Mouse (Mus musculus) stomach, embryonic 14.5 days (tissue): ENCODE data around the gene Cnnm3. TPM values are rescaled to one million over a fixed set of nuclear protein-coding genes. Genes with fewer than 3 reads are reported as not detected.
A peak's percentile ranks its signal among the peaks of the same experiment; 100 is the strongest.

Experiments
- ATAC-seq: fragments of 200-750 bp; cut with Nextera tagmentation; 2 replicates; pipeline ENCODE4 v1.8.0; 2017; ENCODE audit warnings: low read depth, moderate TSS enrichment; ENCODE audit not compliant: insufficient number of reproducible peaks, insufficient read depth, low FRiP score
- H3K27ac ChIP-seq: fragments of 300-500 bp; sonication (generic); 2 replicates; pipeline ENCODE4 v1.5.1; 2014; ENCODE audit warnings: mild to moderate bottlenecking, low read length, moderate library complexity, mixed read lengths
- H3K27me3 ChIP-seq: fragments of 300-500 bp; sonication (generic); 2 replicates; pipeline ENCODE4 v1.6.1; 2014; ENCODE audit warnings: low read length, control low read depth, mixed read lengths; ENCODE audit not compliant: control insufficient read depth, insufficient read depth
- H3K36me3 ChIP-seq: fragments of 300-500 bp; sonication (generic); 2 replicates; pipeline ENCODE4 v1.6.1; 2014; ENCODE audit warnings: mild to moderate bottlenecking, control low read depth, low read length, moderate library complexity, mixed read lengths; ENCODE audit not compliant: control insufficient read depth, insufficient read depth
- H3K4me1 ChIP-seq: fragments of 300-500 bp; sonication (generic); 2 replicates; pipeline ENCODE4 v1.6.1; 2014; ENCODE audit warnings: low read length, control low read depth, mixed read lengths; ENCODE audit not compliant: control insufficient read depth, insufficient read depth
- H3K4me2 ChIP-seq: fragments of 300-500 bp; sonication (generic); replicated peaks from 2 replicates; pipeline ENCODE4 v1.6.1; 2014; ENCODE audit warnings: low read depth, low read length, control low read depth
- H3K4me3 ChIP-seq: fragments of 300-500 bp; sonication (generic); 2 replicates; pipeline ENCODE4 v1.5.1; 2014; ENCODE audit warnings: low read depth, low read length, control low read depth
- H3K9ac ChIP-seq: fragments of 300-500 bp; sonication (generic); replicated peaks from 2 replicates; pipeline ENCODE4 v1.6.1; 2014; ENCODE audit warnings: low read depth, mild to moderate bottlenecking, control low read depth, low read length, moderate library complexity, mixed read lengths
- H3K9me3 ChIP-seq: fragments of 300-500 bp; sonication (generic); 2 replicates; pipeline ENCODE4 v1.6.1; 2016; ENCODE audit warnings: low read depth, low read length, control low read depth; ENCODE audit not compliant: control insufficient read depth
- WGBS: fragments of 180-500 bp; shearing (Covaris S2); extraction: QIAGEN DNeasy Blood & Tissue Kit; methylation state at CpG from one replicate; pipeline ENCODE4 v1.1.7; 2014; 5-methylcytosine and 5-hydroxymethylcytosine counted together
- polyA plus RNA-seq: library from polyadenylated mRNA; unstranded; fragments of >200 nt; fragmentation: Nextera tagmentation; extraction: Ambion mirVana; gene quantifications from 2 replicates; pipeline ENCODE4 v1.2.1, GENCODE M21; 2014

Gene Cnnm3
- polyA plus RNA-seq, 1 experiment from 2014 or later: 8.4 TPM

DNA sequence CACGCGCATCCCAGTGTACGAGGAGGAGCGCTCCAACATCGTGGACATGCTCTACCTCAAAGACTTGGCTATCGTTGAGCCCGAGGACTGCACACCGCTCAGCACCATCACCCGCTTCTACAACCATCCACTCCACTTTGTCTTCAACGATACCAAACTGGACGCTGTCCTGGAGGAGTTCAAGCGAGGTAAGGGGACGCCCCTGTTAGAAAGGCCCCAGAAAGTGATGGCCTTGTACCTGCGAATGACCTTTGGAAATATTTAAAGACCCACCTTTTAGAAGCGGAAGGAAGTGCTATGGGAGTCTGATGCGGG lies 1.3 kb downstream of the Cnnm3 start:
- Histone ChIP-seq H3K27ac (peak overlapping the region; percentile 67; the same call in 1 of the 2 replicates), H3K4me3 (peak overlapping the region; percentile 82), H3K27me3 (no peaks in the 10 kb centered on the region), H3K9ac (peak overlapping the region; percentile 81), H3K4me1 (peaks cover 19% of the 10 kb centered on the region), H3K36me3 (peaks cover 4% of the 10 kb centered on the region; the same call in 1 of the 2 replicates), H3K9me3 (no peaks in the 10 kb centered on the region), H3K4me2 (peak overlapping the region; percentile 96)
- 1% methylated on average over 16 of the region's 16 CpGs for WGBS
- ATAC-seq: no peak

DNA sequence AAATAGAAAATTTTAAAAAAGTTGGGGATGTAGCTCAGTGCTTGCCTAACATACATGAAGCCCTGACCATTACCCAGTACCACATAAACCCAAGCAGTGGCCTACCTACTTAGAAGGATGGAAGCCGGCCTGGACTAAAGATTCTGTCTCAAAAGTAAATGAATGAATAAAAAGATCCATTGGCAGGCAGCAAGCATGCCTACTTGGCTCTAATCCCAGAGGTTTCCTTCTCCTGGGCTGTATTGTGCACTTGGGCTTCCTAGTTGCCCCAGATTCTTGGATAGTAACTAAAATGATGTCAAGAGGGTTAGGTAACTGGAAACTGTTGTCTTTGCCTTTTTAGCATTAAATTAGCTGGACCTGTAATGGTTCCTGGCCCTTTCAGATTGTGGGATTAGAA lies 1.6 kb downstream of the Cnnm3 start:
- Histone ChIP-seq H3K36me3 (peaks cover 7% of the 10 kb centered on the region), H3K9ac (0 out of 2 replicates have a peak overlapping the region, but pooled peaks have one; percentile 81), H3K9me3 (no peaks in the 10 kb centered on the region), H3K4me2 (peak overlapping the region; percentile 96), H3K4me3 (peak overlapping the region; percentile 82), H3K27me3 (no peaks in the 10 kb centered on the region), H3K4me1 (peaks cover 19% of the 10 kb centered on the region), H3K27ac (no peak overlapping the region)
- no peak for ATAC-seq
- WGBS: 3% methylated on average over 1 of the region's 1 CpGs

DNA sequence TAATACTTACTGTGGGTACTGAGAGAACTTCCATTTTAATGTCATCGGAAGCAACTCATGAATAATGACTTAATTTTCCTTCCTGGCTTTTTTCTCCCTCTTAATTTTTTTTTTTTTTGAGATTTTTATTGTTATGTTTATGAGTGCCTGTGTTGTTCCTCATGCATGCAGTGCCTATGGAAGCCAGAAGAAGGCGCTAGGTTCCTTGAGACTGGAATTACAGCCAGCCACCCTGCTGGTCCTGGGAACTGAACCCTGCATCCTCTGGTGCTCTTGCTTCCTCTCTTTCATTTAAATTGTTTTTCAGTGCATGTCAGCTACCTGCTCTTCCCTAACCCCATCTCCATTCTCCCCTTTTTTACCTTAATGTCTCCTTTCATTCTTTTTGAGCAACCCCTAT lies 2.1 kb downstream of the Cnnm3 start:
- peak overlapping the region; percentile 96 for H3K4me2 ChIP-seq
- H3K9ac ChIP-seq: no peak overlapping the region
- ATAC-seq: no peak
- no peaks in the 10 kb centered on the region for H3K9me3 ChIP-seq
- peak overlapping the region; percentile 82; the same call in 1 of the 2 replicates for H3K4me3 ChIP-seq
- no peaks in the 10 kb centered on the region for H3K27me3 ChIP-seq
- H3K4me1 ChIP-seq: peaks cover 19% of the 10 kb centered on the region
- H3K27ac ChIP-seq: no peak overlapping the region
- H3K36me3 ChIP-seq: peaks cover 11% of the 10 kb centered on the region
- 50% methylated on average over 2 of the region's 2 CpGs for WGBS

DNA sequence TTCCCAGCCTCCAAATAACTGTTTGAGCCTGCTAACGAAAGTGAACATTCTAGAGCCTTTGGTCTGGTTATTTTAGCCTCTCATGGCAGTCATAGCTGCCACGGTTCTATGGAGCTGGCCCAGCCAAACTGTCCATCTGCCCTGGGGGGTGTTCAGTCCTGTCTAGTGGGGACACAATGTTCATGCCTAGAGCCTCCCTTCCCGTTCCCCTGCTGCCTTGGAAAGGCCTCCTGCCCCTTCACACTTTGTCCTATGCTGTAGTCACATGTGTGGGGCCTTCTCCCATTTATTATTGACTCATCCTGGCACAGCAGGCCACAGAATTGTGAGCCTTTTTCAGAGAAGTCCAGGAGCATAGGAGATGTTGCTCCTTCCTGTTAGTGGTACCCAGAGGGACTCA lies 6.6 kb downstream of the Cnnm3 start:
- ATAC-seq: no peak
- Histone ChIP-seq H3K4me2 (no peak overlapping the region), H3K9ac (no peak overlapping the region), H3K4me1 (peaks cover 22% of the 10 kb centered on the region), H3K27ac (no peak overlapping the region), H3K4me3 (no peak overlapping the region), H3K36me3 (peaks cover 41% of the 10 kb centered on the region), H3K9me3 (no peaks in the 10 kb centered on the region), H3K27me3 (no peaks in the 10 kb centered on the region)
- 84% methylated on average over 3 of the region's 3 CpGs for WGBS

DNA sequence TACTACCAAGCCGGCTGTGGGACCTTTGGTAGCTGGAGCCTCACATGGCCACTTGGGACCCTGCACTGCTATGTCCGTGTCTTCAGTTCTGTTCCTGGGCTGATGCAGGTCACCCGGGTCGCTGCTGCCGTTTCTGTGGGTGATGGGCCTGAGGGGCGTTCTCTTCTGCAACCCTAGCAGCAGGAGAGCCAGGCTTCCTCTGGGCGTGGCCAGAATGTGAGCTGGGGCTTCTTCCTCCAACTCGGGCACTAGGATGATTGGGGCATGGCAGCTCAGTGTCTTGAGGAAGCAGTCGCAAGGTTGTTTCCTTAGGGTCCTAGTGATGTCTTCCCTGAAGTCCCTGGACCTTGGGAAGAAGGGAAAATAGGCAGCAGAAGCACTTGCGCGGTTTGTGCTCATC lies 8.0 kb downstream of the Cnnm3 start:
- H3K4me2 ChIP-seq: no peak overlapping the region
- H3K4me3 ChIP-seq: no peak overlapping the region
- no peaks in the 10 kb centered on the region for H3K27me3 ChIP-seq
- H3K36me3 ChIP-seq: peaks cover 41% of the 10 kb centered on the region
- peaks cover 12% of the 10 kb centered on the region for H3K4me1 ChIP-seq
- WGBS: 70% methylated on average over 11 of the region's 11 CpGs
- no peaks in the 10 kb centered on the region for H3K9me3 ChIP-seq
- no peak for ATAC-seq
- no peak overlapping the region for H3K27ac ChIP-seq
- H3K9ac ChIP-seq: no peak overlapping the region

DNA sequence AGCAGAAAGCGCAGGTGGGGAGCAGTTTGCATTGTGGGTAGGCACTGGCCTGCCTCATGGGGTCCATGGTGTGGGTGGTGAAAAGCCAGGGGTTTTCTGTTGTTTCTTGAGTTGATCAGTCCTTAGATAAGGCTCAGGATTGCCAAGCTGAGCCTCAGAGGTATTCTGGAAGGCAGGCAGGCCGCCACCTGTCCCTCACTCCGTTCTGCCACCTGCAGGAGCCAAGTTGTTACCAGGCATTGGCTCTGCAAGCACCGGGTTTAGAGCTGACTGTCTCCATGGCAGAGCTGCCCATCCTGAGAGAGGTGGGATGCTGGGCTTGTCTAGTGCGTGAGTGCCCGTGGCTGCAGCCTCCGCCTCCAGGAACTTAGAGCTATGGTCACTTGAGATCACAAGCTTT lies 10.5 kb downstream of the Cnnm3 start:
- ATAC-seq: no peak
- 88% methylated on average over 7 of the region's 7 CpGs for WGBS
- peaks cover 10% of the 10 kb centered on the region; the same call in 1 of the 2 replicates for H3K4me1 ChIP-seq
- H3K9ac ChIP-seq: no peak overlapping the region
- H3K36me3 ChIP-seq: peaks cover 49% of the 10 kb centered on the region
- no peak overlapping the region for H3K4me3 ChIP-seq
- H3K27ac ChIP-seq: peak overlapping the region; percentile 33; the same call in 1 of the 2 replicates
- H3K9me3 ChIP-seq: no peaks in the 10 kb centered on the region
- no peaks in the 10 kb centered on the region for H3K27me3 ChIP-seq
- H3K4me2 ChIP-seq: no peak overlapping the region

DNA sequence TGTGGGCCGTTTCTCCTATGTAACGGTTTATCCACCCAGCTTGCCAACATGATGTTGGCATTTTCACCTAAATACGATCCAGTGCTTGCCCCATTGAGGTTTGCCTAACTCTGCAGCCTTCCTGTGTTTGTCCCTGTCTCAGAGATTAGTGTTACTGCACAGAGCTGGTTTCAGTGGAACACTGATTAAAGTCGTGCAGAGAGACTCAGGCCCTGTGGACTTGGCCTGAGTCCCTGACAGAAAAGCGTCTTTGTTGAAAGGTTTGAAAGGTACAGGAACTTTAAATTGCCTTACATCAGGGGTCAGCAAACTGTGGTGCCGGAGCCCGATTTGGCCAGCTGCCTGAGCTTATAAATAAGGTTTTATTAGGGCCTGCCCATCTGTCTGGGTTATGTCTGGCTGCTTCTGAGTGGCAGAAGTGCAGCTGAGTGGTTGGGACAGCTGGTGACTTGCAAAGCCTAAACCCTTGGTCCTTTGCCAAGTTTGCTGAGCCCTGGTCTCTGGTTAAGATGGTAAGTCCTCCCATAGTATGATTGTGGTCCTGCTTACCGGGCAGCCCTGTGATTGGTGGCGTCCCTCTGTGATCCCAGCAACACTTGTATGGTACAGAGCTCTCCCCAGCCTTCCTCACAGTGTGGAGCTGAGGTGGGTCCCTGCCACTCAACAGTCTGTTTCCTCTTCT lies 11.8 kb downstream of the Cnnm3 start:
- Histone ChIP-seq H3K4me1 (peaks cover 10% of the 10 kb centered on the region; the same call in 1 of the 2 replicates), H3K27me3 (no peaks in the 10 kb centered on the region), H3K4me3 (no peak overlapping the region), H3K4me2 (no peak overlapping the region), H3K27ac (peak overlapping the region; percentile 76), H3K9me3 (no peaks in the 10 kb centered on the region), H3K9ac (no peak overlapping the region), H3K36me3 (peaks cover 45% of the 10 kb centered on the region)
- ATAC-seq: peak; percentile 53; the same call in 1 of the 2 replicates
- WGBS: 39% methylated on average over 9 of the region's 9 CpGs

DNA sequence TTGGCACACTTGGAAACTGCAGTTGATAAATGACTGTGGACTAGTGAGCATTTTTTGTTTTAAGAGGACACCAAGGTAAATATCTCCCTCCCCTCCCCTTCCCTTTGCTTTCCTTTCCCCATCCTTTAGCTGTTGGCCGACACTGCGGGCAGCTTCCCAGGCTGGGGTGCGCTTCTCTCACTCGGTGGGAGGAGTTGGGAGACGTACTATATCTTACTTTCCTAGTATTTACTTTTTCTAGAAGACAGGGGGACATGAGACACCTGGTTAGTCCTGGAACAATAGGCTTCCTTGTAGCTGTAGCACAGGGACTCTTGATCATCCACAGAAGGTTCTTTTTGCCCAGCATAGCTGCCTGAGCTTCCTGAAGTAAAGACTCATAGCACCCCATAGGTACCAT lies 12.4 kb downstream of the Cnnm3 start:
- Histone ChIP-seq H3K27me3 (no peaks in the 10 kb centered on the region), H3K4me3 (no peak overlapping the region), H3K9ac (no peak overlapping the region), H3K4me2 (no peak overlapping the region), H3K36me3 (peaks cover 39% of the 10 kb centered on the region), H3K27ac (peak overlapping the region; percentile 76; the same call in 1 of the 2 replicates), H3K4me1 (peaks cover 10% of the 10 kb centered on the region; the same call in 1 of the 2 replicates), H3K9me3 (no peaks in the 10 kb centered on the region)
- WGBS: 39% methylated on average over 5 of the region's 5 CpGs
- ATAC-seq: peak; percentile 54; the same call in 1 of the 2 replicates

DNA sequence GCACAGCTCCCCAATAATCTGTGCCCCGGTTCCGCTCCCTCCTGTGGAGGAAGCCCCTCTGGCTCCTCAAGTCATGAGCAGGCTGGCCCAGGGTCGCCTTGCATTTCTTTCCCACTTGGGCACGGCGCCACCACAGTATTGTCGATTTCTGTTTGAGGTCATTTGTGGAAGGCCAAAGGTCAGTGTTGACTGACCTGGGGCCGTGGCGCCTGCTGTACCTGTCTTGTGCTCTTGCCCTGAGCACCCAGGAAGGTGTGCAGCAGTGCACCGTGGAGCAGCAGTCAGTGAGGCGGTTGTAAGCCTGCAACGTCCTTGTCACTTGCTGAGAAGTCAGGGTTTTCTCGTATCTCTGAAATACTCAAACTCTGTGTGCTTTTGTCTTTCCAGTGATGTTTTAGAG lies 14.1 kb downstream of the Cnnm3 start:
- Histone ChIP-seq H3K4me2 (no peak overlapping the region), H3K9ac (no peak overlapping the region), H3K9me3 (no peaks in the 10 kb centered on the region), H3K4me3 (no peak overlapping the region), H3K36me3 (peaks cover 28% of the 10 kb centered on the region), H3K27me3 (no peaks in the 10 kb centered on the region), H3K27ac (no peak overlapping the region), H3K4me1 (peaks cover 10% of the 10 kb centered on the region; the same call in 1 of the 2 replicates)
- ATAC-seq: no peak
- WGBS: 84% methylated on average over 12 of the region's 12 CpGs
